Mouse (Mus musculus): Measurements from ENCODE around the gene Gm7534. TPM values are rescaled to one million over a fixed set of nuclear protein-coding genes. Genes with fewer than 3 reads are reported as not detected.
"Not testable (repeated sequence)": the region's sequence is repeated elsewhere in the genome, so short reads cannot be mapped to it uniquely, and the experiment has no call there.

The Gm7534 gene
- polyA plus RNA-seq, 1 experiment from 2014 or later, result 0.07 TPM

DNA sequence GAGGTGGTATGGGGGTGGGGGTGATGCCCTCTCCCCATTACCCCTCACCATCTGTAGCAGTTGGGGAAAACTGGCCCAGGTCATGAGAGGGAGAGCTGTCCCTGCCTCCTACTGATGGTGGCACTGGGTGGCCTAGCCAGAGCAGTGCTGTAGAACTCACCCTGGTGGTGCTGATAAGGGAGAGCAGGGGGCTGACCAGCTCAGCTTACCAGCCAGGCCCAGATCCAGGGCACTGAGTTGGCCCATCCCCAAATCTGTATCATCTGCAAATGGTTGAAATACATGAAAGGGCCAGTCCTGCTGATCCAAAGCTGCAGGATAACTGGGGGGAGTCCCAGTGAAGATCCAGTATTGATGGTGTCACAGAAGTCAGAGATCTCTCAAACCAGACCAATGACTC, 21.0 kb downstream of the Gm7534 start:
- Histone ChIP-seq H3K4me3 (no peak overlapping the region), H3K27me3 (replicated peaks; ENCODE audit: low read depth, poor library complexity, severe bottlenecking) (no peaks in the 10 kb centered on the region), H3K27ac (replicated peaks) (no peak overlapping the region), H3K9me3 (no peaks in the 10 kb centered on the region), H3K36me3 (replicated peaks) (peaks cover 27% of the 10 kb centered on the region), H3K4me1 (peaks cover 12% of the 10 kb centered on the region)
- DNase-seq (ENCODE audit: low spot score), result no peak

DNA sequence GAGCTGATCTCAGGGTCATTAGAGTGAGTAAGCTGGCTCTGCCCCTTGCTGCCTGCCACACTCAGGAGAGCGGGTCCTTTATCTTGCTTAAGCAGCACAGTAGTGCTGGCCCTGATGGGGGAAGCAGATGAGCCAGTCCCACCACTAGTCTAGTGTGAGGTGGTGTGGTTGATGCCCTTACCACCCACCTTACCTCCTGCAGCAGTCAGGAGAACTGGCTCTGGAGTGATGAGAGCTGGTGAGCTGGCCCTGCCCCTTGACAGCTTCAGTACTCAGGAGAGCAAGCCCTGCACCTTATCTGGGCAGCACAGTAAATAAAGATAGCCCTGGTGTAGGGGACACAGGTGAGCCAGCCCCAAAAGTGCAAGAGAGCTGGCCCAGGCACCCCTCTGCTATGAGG, 21.7 kb downstream of the Gm7534 start:
- Histone ChIP-seq H3K4me3 (no peak overlapping the region), H3K4me1 (peaks cover 11% of the 10 kb centered on the region), H3K27me3 (replicated peaks; ENCODE audit: low read depth, poor library complexity, severe bottlenecking) (no peaks in the 10 kb centered on the region), H3K9me3 (no peaks in the 10 kb centered on the region), H3K36me3 (replicated peaks) (peaks cover 32% of the 10 kb centered on the region), H3K27ac (replicated peaks) (no peak overlapping the region)
- WGBS, result 89% methylated on average over 1 of the region's 1 CpGs
- no peak for DNase-seq (ENCODE audit: low spot score)

DNA sequence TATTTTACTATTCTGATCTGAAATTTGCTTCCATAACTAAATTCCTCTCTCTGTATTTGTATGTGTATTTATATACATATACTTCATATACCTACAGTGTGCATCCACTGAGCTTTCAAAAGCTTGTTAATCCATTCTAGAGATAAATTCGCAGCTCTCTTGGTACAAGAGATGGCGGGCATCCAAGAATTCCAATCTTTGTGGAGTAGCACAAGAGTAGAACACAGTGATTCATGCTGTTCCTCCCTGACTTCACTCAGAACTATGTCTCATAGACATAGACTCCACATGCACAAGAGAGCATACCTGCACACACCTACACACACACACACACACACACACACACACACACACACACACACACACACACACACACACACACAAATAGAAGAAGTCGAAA, 30.4 kb downstream of the Gm7534 start:
- DNase-seq (ENCODE audit: low spot score), result no peak
- no peak overlapping the region for H3K27ac ChIP-seq (replicated peaks)
- no peaks in the 10 kb centered on the region for H3K27me3 ChIP-seq (replicated peaks; ENCODE audit: low read depth, poor library complexity, severe bottlenecking)
- no peak overlapping the region for H3K4me3 ChIP-seq
- WGBS, result 89% methylated on average over 3 of the region's 3 CpGs
- H3K9me3 ChIP-seq, result no peaks in the 10 kb centered on the region
- no peaks in the 10 kb centered on the region for H3K4me1 ChIP-seq
- peaks cover 34% of the 10 kb centered on the region for H3K36me3 ChIP-seq (replicated peaks)

DNA sequence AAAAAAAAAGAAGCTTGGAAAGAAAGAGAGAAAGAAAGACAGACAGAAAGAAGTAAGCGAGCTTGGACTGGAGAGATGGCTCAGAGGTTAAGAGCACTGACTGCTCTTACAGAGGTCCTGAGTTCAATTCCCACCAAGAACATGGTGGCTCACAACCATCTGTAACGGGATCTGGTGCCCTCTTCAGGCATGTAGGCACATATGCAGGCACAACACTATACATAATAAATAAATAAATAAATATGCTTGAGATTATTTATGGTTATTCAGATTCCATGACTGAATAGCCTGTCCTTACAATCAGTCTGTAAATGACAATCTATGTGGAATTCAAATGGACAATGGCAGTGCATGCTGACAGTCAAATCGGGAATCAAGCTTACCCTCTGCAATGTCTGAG, 35.9 kb downstream of the Gm7534 start:
- 92% methylated on average over 3 of the region's 3 CpGs for WGBS
- peaks cover 48% of the 10 kb centered on the region for H3K36me3 ChIP-seq (replicated peaks)
- no peak overlapping the region for H3K27ac ChIP-seq (replicated peaks)
- no peaks in the 10 kb centered on the region for H3K9me3 ChIP-seq
- no peak for DNase-seq (ENCODE audit: low spot score)
- H3K27me3 ChIP-seq (replicated peaks; ENCODE audit: low read depth, poor library complexity, severe bottlenecking), result no peaks in the 10 kb centered on the region
- no peak overlapping the region for H3K4me3 ChIP-seq
- H3K4me1 ChIP-seq, result no peaks in the 10 kb centered on the region

DNA sequence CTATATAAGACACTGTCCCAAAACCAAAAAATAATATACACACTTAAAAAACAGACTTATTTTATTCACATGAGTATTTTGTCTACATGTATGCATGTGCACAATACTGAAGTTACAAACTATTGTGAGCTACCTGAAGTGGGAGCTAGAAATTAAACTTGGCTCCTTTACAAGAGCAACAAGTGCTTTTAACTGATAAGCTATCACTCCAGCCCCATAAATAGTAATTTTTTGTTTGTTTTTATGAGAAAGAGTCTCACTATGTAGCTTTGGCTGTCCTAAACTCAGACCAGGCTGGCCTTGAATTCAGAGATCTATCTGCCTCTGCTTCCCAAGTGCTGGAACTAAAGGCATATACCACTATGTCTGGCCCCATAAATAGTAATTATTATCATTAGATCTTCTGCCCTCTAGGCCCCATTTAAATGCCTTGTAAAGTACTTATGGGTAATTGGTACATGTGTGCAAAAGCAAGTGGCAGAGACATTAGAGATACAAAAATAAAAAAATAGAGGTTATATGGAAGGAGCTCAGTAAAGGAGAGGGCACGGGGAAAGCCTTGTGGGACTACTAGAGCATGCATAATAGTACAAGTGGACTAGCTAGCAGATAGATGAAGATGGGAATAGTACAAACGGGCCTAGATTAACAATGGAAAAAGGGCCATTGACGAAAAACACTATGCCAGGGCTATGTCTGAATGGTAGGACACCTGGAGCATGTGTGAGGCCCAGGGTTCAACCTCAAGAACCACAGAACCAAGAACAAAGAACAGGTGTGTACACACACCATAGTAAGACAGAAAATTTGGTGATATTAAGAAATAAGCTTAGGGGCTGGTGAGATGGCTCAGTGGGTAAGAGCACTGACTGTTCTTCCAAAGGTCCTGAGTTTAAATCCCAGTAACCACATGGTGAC, 37.0 kb downstream of the Gm7534 start:
- whole genome bisulfite sequencing, result 93% methylated on average over 3 of the region's 3 CpGs

DNA sequence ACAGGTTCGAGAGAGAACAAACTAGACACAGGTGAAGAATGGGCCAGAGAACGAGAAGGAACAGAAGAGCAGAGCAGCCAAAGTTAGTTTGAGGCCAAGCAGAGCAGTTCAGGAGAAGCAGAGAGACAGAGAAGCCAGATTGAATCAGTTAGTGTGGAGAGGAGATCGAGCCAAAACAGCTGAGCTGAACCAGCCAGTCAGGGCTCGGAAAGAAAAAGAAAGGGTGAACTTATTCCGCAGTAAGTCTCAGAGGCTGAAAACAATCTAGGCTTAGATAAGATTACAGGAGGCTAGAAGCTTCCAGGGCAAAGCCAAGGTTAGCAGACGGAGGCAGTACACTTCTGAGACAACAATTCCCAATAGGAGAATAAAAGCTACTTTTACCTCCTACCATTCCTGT, 37.8 kb downstream of the Gm7534 start:
- no peaks in the 10 kb centered on the region for H3K4me1 ChIP-seq
- peaks cover 39% of the 10 kb centered on the region for H3K36me3 ChIP-seq (replicated peaks)
- WGBS, result 83% methylated on average over 6 of the region's 6 CpGs
- no peak overlapping the region for H3K27ac ChIP-seq (replicated peaks)
- H3K4me3 ChIP-seq, result no peak overlapping the region
- no peak for DNase-seq (ENCODE audit: low spot score)
- H3K9me3 ChIP-seq, result no peaks in the 10 kb centered on the region
- H3K27me3 ChIP-seq (replicated peaks; ENCODE audit: low read depth, poor library complexity, severe bottlenecking), result no peaks in the 10 kb centered on the region

More for the DNA sequence above, 37.0 kb downstream of the Gm7534 start:
- Histone ChIP-seq H3K27ac (replicated peaks) (no peak overlapping the region), H3K4me3 (no peak overlapping the region), H3K4me1 (no peaks in the 10 kb centered on the region), H3K36me3 (replicated peaks) (peaks cover 39% of the 10 kb centered on the region), H3K9me3 (no peaks in the 10 kb centered on the region), H3K27me3 (replicated peaks; ENCODE audit: low read depth, poor library complexity, severe bottlenecking) (no peaks in the 10 kb centered on the region)
- no peak for DNase-seq (ENCODE audit: low spot score)

DNA sequence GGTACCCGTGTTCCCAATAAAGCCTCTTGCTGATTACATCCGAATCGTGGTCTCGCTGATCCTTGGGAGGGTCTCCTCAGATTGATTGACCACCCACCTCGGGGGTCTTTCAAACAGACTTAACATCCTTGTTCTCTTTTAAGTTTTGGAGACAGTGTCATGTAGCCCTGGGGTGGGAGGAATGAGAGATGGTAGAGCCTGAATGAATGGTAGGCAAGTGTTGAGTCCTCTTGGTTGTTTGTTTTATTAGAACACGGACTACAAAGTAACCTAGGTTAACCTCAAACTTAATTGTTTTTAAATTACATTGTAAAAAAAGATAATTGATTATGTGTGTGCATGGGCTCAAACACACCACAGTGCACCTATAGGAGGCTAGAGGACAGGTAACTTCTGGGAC, 38.2 kb downstream of the Gm7534 start:
- WGBS, result 94% methylated on average over 6 of the region's 6 CpGs
- no peaks in the 10 kb centered on the region for H3K9me3 ChIP-seq
- H3K4me3 ChIP-seq, result no peak overlapping the region
- peaks cover 39% of the 10 kb centered on the region for H3K36me3 ChIP-seq (replicated peaks)
- DNase-seq (ENCODE audit: low spot score), result no peak
- H3K27me3 ChIP-seq (replicated peaks; ENCODE audit: low read depth, poor library complexity, severe bottlenecking), result no peaks in the 10 kb centered on the region
- H3K27ac ChIP-seq (replicated peaks), result no peak overlapping the region
- no peaks in the 10 kb centered on the region for H3K4me1 ChIP-seq

DNA sequence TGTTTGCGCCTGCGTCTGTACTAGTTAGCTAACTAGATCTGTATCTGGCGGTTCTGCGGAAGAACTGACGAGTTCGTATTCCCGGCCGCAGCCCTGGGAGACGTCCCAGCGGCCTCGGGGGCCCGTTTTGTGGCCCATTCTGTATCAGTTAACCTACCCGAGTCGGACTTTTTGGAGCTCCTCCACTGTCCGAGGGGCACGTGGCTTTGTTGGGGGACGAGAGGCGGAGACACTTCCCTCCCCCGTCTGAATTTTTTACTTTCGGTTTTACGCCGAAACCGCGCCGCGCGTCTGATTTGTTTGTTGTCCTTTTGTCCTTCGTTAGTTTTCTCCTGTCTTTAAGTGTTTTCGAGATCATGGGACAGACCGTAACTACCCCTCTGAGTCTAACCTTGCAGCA, 42.7 kb downstream of the Gm7534 start:
- WGBS, result 9% methylated on average over 30 of the region's 30 CpGs
- not testable (repeated sequence) for H3K27me3 ChIP-seq (replicated peaks; ENCODE audit: low read depth, poor library complexity, severe bottlenecking); H3K9me3 ChIP-seq; H3K27ac ChIP-seq (replicated peaks)
- peak; percentile 50 for DNase-seq (ENCODE audit: low spot score)
- peaks cover 16% of the 10 kb centered on the region for H3K4me1 ChIP-seq
- peaks cover 18% of the 10 kb centered on the region for H3K36me3 ChIP-seq (replicated peaks)
- H3K4me3 ChIP-seq, result peak overlapping the region; percentile 62

DNA sequence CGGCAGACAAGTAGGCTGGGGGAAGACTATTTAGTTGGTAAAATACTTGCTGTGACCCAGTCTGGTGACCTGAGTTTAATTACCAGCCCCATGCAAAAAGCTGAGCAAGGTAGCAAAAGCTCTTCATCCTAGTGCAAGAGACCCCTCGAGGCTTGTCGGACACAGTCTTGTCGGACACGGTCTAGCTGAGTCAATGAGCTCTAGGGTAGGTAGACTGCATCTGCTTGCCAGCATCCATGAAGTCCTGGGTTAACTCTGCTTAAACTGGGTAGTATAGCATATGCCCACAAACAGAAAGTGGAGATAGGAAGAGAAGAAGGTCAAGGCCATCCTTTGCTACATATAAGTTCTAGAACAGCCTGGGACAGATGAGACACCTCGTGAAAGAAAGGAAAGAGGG, 44.0 kb downstream of the Gm7534 start:
- Histone ChIP-seq H3K27ac (replicated peaks) (no peak overlapping the region), H3K9me3 (no peaks in the 10 kb centered on the region), H3K4me3 (no peak overlapping the region), H3K36me3 (replicated peaks) (peaks cover 25% of the 10 kb centered on the region), H3K27me3 (replicated peaks; ENCODE audit: low read depth, poor library complexity, severe bottlenecking) (0 out of 2 replicates have a peak, but pooled peaks cover 8% of the 10 kb centered on the region), H3K4me1 (peaks cover 16% of the 10 kb centered on the region)
- no peak for DNase-seq (ENCODE audit: low spot score)
- 85% methylated on average over 6 of the region's 6 CpGs for WGBS

DNA sequence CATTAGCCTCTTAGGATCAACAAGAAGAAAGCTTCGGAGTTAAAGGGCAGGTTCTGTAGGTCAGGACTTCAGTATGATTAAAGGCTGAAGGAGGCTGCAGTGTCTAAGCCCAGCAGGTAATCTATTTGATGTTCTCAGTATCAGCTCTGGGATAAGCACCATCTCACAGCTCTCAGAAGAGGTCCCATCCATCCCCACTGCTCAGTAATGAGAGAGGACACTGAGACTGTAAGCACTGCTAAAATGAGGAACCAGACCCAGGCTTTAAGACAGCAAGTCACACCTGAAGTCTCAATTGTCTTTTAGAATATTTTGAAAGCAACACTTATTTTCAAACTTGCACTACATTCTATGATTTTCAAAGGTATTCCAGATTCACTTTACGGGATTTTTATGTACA, 45.2 kb downstream of the Gm7534 start:
- Histone ChIP-seq H3K36me3 (replicated peaks) (peaks cover 36% of the 10 kb centered on the region), H3K27ac (replicated peaks) (no peak overlapping the region), H3K4me1 (peaks cover 16% of the 10 kb centered on the region), H3K9me3 (no peaks in the 10 kb centered on the region), H3K4me3 (no peak overlapping the region), H3K27me3 (replicated peaks; ENCODE audit: low read depth, poor library complexity, severe bottlenecking) (0 out of 2 replicates have a peak, but pooled peaks cover 8% of the 10 kb centered on the region)
- 85% methylated on average over 2 of the region's 2 CpGs for WGBS
- no peak for DNase-seq (ENCODE audit: low spot score)

DNA sequence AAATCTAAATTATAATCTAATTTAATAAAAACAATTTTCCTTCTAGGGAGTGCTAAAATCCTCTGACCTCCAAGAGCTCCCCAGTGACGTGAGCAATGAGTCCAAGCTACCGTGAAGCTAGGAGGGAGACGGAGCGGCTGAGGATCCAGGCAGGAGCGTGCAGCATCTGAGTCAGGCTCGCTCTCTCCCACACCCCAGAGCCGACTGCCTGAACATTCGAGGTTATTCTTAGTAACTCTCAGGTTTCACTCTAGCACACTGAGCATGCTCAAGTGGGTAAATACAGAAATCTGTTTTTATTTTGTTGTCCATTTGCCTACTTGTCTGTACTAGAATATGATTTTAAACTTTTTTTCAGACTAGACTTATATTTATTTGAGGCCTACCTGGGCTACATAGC, 46.1 kb downstream of the Gm7534 start:
- H3K27me3 ChIP-seq (replicated peaks; ENCODE audit: low read depth, poor library complexity, severe bottlenecking), result 0 out of 2 replicates have a peak, but pooled peaks cover 8% of the 10 kb centered on the region
- no peaks in the 10 kb centered on the region for H3K9me3 ChIP-seq
- peaks cover 44% of the 10 kb centered on the region for H3K36me3 ChIP-seq (replicated peaks)
- no peak overlapping the region for H3K4me3 ChIP-seq
- DNase-seq (ENCODE audit: low spot score), result no peak
- H3K27ac ChIP-seq (replicated peaks), result no peak overlapping the region
- peaks cover 16% of the 10 kb centered on the region for H3K4me1 ChIP-seq
- 52% methylated on average over 8 of the region's 8 CpGs for WGBS

DNA sequence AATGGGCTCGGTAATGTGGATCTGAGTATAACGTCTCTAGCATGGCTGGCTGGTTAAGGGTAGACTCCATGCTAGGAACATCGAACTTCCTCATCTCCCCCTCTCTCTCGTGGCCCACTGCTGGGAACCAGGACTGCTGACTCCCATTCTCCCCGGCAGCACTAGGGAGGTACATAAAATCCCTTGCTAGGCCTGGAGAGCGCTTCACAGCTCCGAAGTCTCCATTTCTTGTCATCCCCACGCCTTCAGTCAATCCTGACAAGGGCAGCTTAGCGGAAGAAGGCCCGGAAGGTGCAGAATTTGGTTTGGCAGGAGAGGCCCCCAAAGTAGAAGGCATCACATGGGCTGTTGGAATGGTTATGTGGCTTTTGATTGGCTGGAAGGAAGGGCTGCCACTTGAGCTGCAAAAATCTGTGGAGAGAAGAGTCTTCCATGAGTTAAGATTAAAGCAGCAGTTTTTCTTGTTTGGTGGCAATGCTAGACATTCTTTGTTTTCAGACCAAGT, 46.8 kb downstream of the Gm7534 start:
- Histone ChIP-seq H3K4me1 (peaks cover 16% of the 10 kb centered on the region), H3K4me3 (no peak overlapping the region), H3K36me3 (replicated peaks) (peaks cover 52% of the 10 kb centered on the region), H3K27ac (replicated peaks) (no peak overlapping the region), H3K9me3 (no peaks in the 10 kb centered on the region), H3K27me3 (replicated peaks; ENCODE audit: low read depth, poor library complexity, severe bottlenecking) (0 out of 2 replicates have a peak, but pooled peaks cover 8% of the 10 kb centered on the region)
- DNase-seq (ENCODE audit: low spot score), result no peak
- 93% methylated on average over 10 of the region's 10 CpGs for WGBS

DNA sequence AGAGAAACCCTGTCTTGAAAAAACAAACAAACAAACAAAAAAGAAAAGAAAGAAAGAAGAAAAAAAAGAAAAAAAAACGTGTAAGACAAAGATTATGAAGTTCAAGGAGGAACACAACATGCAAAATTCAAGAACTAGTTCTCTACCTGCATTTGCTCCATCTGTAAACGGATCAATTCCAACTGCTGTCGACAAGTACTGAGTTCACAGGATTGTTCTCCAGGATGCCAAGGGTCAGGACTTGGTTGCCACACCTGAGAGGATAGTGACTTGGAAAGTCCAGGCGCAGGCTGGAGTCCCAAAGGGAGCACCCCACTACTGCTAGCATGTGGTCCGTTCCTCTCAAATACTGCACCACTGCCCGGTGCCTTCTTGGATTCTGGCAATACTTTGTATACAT, 47.3 kb downstream of the Gm7534 start:
- Histone ChIP-seq H3K36me3 (replicated peaks) (peaks cover 57% of the 10 kb centered on the region), H3K4me1 (peaks cover 16% of the 10 kb centered on the region), H3K27ac (replicated peaks) (no peak overlapping the region), H3K27me3 (replicated peaks; ENCODE audit: low read depth, poor library complexity, severe bottlenecking) (0 out of 2 replicates have a peak, but pooled peaks cover 8% of the 10 kb centered on the region), H3K9me3 (no peaks in the 10 kb centered on the region), H3K4me3 (no peak overlapping the region)
- 85% methylated on average over 6 of the region's 6 CpGs for WGBS
- DNase-seq (ENCODE audit: low spot score), result no peak

All from embryonic facial prominence, embryonic 10.5 days (tissue).